Mouse (Mus musculus): Measurements from ENCODE around the gene Ythdc1. TPM values are rescaled to one million over a fixed set of nuclear protein-coding genes. Genes with fewer than 3 reads are reported as not detected.
A peak's percentile ranks its signal among the peaks of the same experiment; 100 is the strongest.
"Not testable (repeated sequence)": the region's sequence is repeated elsewhere in the genome, so short reads cannot be mapped to it uniquely, and the experiment has no call there.

Gene Ythdc1
- total and polyA plus RNA-seq, 3 experiments = 40.0 to 116 (median 64.9) TPM

GRCm38 (mm10) chr5:86841261-86841660, 37.2 kb downstream of the Ythdc1 start:
- H3K9ac ChIP-seq (ENCODE audit: insufficient read depth, low read depth); H3K9me3 ChIP-seq (replicated peaks; ENCODE audit: low read length); H3K27me3 ChIP-seq (replicated peaks); H3K79me2 ChIP-seq (replicated peaks; ENCODE audit: control insufficient read depth, extremely low read depth, insufficient read depth, poor library complexity, severe bottlenecking); DNase-seq (ENCODE audit: extremely low read depth); H3K4me2 ChIP-seq (ENCODE audit: insufficient read depth, low read depth, poor library complexity, severe bottlenecking); H3K27ac ChIP-seq (ENCODE audit: insufficient read depth, low read depth); in situ Hi-C loops (cut with MboI; ENCODE audit: low pct_ligation_motif_present, low pct_unique_long_range_greater_than_20kb, low sequenced_read_pairs); H3K4me3 ChIP-seq (replicated peaks in 1 of 3; ENCODE audit: low read depth in 2 of 3, low read length in 2 of 3, poor library complexity in 1 of 3); H3K36me3 ChIP-seq (replicated peaks in 1 of 2; ENCODE audit: control insufficient read depth in 1 of 2, insufficient read depth in 1 of 2, low read length in 1 of 2); dilution Hi-C loops (cut with MboI; ENCODE audit: extremely low pct_ligation_motif_present, extremely low pct_unique_long_range_greater_than_20kb, low sequenced_read_pairs): not testable (repeated sequence)
- peaks cover 0 to 14% of the 10 kb centered on the region in 2 experiments; a peak in 2 of 4 replicates for H3K4me1 ChIP-seq (ENCODE audit: control insufficient read depth in 1 of 2, insufficient read depth in 2 of 2)
- TF ChIP-seq CTCF (conservative IDR thresholded peaks at IDR 0.05 in 1 of 2, IDR thresholded peaks at IDR 0.05 in 1 of 2; ENCODE audit: low read depth in 2 of 2, low read length in 2 of 2) = peak in 1 of 2 experiments; percentile 27; a peak in 2 of 4 replicates

GRCm38 (mm10) chr5:86850104-86850503, 46.1 kb downstream of the Ythdc1 start:
- in situ Hi-C loops (cut with MboI; ENCODE audit: low pct_ligation_motif_present, low pct_unique_long_range_greater_than_20kb, low sequenced_read_pairs) = no loop called here
- dilution Hi-C loops (cut with MboI; ENCODE audit: extremely low pct_ligation_motif_present, extremely low pct_unique_long_range_greater_than_20kb, low sequenced_read_pairs) = no loop called here
- DNase-seq (ENCODE audit: extremely low read depth) = peak; percentile 49
- Histone ChIP-seq H3K27me3 (replicated peaks) (no peaks in the 10 kb centered on the region), H3K36me3 (replicated peaks in 1 of 2; ENCODE audit: control insufficient read depth in 1 of 2, insufficient read depth in 1 of 2, low read length in 1 of 2) (no peaks in the 10 kb centered on the region), H3K4me1 (ENCODE audit: control insufficient read depth in 1 of 2, insufficient read depth in 2 of 2) (no peaks in the 10 kb centered on the region), H3K9ac (ENCODE audit: insufficient read depth, low read depth) (no peak overlapping the region), H3K4me2 (ENCODE audit: insufficient read depth, low read depth, poor library complexity, severe bottlenecking) (no peak overlapping the region), H3K27ac (ENCODE audit: insufficient read depth, low read depth) (no peak overlapping the region), H3K4me3 (replicated peaks in 1 of 3; ENCODE audit: low read depth in 2 of 3, low read length in 2 of 3, poor library complexity in 1 of 3) (no peak overlapping the region), H3K9me3 (replicated peaks; ENCODE audit: low read length) (no peaks in the 10 kb centered on the region), H3K79me2 (replicated peaks; ENCODE audit: control insufficient read depth, extremely low read depth, insufficient read depth, poor library complexity, severe bottlenecking) (no peaks in the 10 kb centered on the region)
- no peak for TF ChIP-seq MAFK (IDR thresholded peaks at IDR 0.05; ENCODE audit: insufficient replicate concordance, low read length)
- no peak for TF ChIP-seq EP300 (IDR thresholded peaks at IDR 0.05; ENCODE audit: low read length)
- no peak for TF ChIP-seq JUN (IDR thresholded peaks at IDR 0.05; ENCODE audit: insufficient read depth, low read depth, low read length)
- TF ChIP-seq USF1 (IDR thresholded peaks at IDR 0.05; ENCODE audit: low read depth, low read length) = no peak
- TF ChIP-seq USF2 (conservative IDR thresholded peaks at IDR 0.05; ENCODE audit: low read depth, low read length) = no peak
- TF ChIP-seq CHD2 (IDR thresholded peaks at IDR 0.05; ENCODE audit: low read length) = no peak
- TF ChIP-seq HCFC1 (IDR thresholded peaks at IDR 0.05; ENCODE audit: low read depth, low read length) = no peak
- TF ChIP-seq IRF4 (IDR thresholded peaks at IDR 0.05; ENCODE audit: low read depth, low read length) = no peak
- TF ChIP-seq MAZ (IDR thresholded peaks at IDR 0.05; ENCODE audit: low read depth, low read length) = no peak
- TF ChIP-seq JUND (conservative IDR thresholded peaks at IDR 0.05; ENCODE audit: low read depth, low read length) = no peak
- TF ChIP-seq MEF2A (IDR thresholded peaks at IDR 0.05; ENCODE audit: borderline replicate concordance, low read depth, low read length) = no peak
- peak; percentile 69 for TF ChIP-seq SMC3 (IDR thresholded peaks at IDR 0.05; ENCODE audit: low read depth, low read length)
- TF ChIP-seq ZMIZ1 (IDR thresholded peaks at IDR 0.05; ENCODE audit: low read depth, low read length) = no peak
- no peak for TF ChIP-seq NELFE (IDR thresholded peaks at IDR 0.05; ENCODE audit: low read depth, low read length)
- no peak for TF ChIP-seq CHD1 (IDR thresholded peaks at IDR 0.05; ENCODE audit: low read depth, low read length)
- peak; percentile 43 to 84; a peak in 3 of 4 replicates for TF ChIP-seq CTCF (conservative IDR thresholded peaks at IDR 0.05 in 1 of 2, IDR thresholded peaks at IDR 0.05 in 1 of 2; ENCODE audit: low read depth in 2 of 2, low read length in 2 of 2)
- TF ChIP-seq SIN3A (IDR thresholded peaks at IDR 0.05; ENCODE audit: low read length) = no peak
- TF ChIP-seq RCOR1 (conservative IDR thresholded peaks at IDR 0.05; ENCODE audit: low read depth, low read length) = no peak
- no peak for TF ChIP-seq MXI1 (IDR thresholded peaks at IDR 0.05; ENCODE audit: low read depth, low read length)
- no peak for TF ChIP-seq ZKSCAN1 (IDR thresholded peaks at IDR 0.05; ENCODE audit: borderline replicate concordance, low read depth, low read length)
- TF ChIP-seq MYC (IDR thresholded peaks at IDR 0.05; ENCODE audit: low read depth, low read length) = no peak
- no peak for TF ChIP-seq PAX5 (IDR thresholded peaks at IDR 0.05; ENCODE audit: low read length)
- TF ChIP-seq ETS1 (conservative IDR thresholded peaks at IDR 0.05; ENCODE audit: low read depth, low read length) = no peak
- no peak for TF ChIP-seq UBTF (IDR thresholded peaks at IDR 0.05; ENCODE audit: low read depth, low read length)
- TF ChIP-seq RAD21 (IDR thresholded peaks at IDR 0.05; ENCODE audit: low read depth, low read length) = peak; percentile 97
- TF ChIP-seq ZNF384 (IDR thresholded peaks at IDR 0.05; ENCODE audit: low read depth, low read length) = no peak

Data from CH12.LX (cell line).